Mouse (Mus musculus): ENCODE measurements at regions not wholly inside any gene's neighbourhood (a gene's known extent, or its start where the extent isn't known, plus 50 kb on each side); places are given as distances from the start of the nearest gene placed in this dataset.

DNA sequence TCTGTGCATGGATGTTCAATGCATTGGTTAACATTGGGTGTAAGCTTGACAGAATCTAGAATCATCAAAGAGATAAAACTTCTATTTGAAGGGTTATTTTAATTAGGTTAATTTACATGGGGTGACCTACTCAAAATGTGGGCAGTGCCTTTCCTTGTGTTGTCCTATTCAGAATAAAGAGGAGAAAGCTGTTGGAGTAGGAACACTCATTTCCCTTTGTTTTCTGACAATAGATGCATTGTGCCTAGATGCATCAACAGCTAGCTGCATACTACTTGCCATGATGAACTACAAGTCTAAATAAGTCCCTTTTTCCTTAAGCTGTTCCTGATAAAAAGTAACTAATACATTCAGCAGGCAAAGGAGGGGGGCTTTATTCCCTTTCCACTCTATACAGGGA lies 269.8 kb downstream of the Eepd1 start:
- TF ChIP-seq CTCF (IDR thresholded peaks at IDR 0.05; ENCODE audit: low read depth, low read length) (no peak), EP300 (IDR thresholded peaks at IDR 0.05; ENCODE audit: insufficient read depth, low read depth, low read length) (no peak), POLR2A (IDR thresholded peaks at IDR 0.05; ENCODE audit: insufficient read depth, low read length) (no peak)
